Mouse (Mus musculus): ENCODE data around the gene 4930522L14Rik.
"Not testable (repeated sequence)": the region's sequence is repeated elsewhere in the genome, so short reads cannot be mapped to it uniquely, and the experiment has no call there.

Gene 4930522L14Rik

DNA sequence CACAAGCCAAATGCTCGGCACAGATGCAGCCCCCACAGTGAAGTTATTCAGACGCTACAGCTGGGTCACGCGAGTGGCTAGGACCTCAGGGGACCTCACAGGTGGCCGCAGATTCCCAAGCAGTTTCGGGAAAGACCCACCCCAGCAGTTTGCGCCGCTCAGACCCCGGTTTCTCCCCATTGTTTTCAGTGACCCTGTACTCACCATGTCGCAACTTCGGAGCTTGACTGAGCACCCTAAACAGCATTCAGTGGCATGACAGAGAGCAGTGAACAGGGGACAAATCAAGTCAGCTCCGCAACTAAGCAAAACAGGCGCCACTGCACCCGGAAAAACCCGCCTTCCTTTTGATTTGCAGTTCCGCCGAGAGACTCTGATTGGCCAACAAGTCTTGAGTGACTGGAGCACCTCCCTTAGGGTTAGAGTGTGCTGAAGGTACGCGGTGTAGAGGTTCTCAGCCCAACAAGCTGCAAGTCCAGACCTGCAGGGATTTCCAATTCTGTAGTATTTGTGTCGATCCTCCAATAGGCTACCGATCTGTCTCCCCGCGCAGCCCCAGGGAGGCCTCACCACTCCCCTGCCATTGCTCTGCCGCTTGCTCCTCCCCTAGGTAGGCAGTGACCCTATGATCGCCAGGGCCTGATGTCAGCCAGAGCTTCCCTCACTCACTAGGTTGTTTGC is at the start of gene 4930522L14Rik:
TSS of gene 4930522L14Rik (minus strand) at position 496 of the 681 bp plus-strand sequence.
- DNase-seq (ENCODE audit: low read depth, low spot score): peak; percentile 87

DNA sequence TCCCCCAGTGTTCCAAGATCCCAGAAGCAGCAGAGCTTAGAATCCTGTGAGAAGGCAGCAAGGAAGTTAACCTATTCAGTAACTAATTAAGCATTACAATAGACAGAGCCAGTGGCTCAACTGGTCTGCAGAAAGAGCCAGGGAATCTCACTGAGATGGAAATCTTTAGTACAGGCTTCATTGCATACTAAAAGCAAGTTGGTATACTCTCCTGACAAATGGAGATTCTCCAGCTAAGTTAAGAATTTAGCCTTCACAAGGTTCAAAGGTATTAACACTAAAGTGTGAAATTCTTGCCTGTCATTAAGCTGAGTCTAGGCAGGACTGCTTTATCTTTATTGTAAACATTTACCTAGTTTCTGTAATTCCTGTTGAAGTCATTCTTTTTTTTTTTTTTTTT is 49.8 kb upstream of the 4930522L14Rik start:
- DNase-seq (ENCODE audit: low read depth, low spot score): peak; percentile 91

DNA sequence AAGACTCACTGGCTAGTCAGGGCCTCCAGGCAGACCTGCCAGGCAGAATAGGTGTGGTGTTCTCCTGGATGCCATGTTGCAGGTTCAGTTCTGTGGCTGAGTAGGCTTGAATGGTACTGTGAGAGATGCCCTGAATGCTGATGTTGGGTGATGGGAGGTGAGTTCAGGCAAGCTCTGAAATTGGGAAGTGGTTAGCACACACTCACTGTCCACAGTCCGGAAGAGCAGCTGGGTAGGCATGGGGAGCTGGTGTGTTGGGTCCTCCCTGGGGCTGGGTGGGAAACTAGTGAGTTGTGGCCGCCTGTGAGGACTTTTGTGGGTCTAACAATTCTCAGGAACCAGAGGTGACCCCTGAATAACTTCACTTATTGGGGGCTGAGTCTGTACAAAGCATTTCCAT is 48.3 kb upstream of the 4930522L14Rik start:
- DNase-seq (ENCODE audit: low read depth, low spot score): not testable (repeated sequence)

DNA sequence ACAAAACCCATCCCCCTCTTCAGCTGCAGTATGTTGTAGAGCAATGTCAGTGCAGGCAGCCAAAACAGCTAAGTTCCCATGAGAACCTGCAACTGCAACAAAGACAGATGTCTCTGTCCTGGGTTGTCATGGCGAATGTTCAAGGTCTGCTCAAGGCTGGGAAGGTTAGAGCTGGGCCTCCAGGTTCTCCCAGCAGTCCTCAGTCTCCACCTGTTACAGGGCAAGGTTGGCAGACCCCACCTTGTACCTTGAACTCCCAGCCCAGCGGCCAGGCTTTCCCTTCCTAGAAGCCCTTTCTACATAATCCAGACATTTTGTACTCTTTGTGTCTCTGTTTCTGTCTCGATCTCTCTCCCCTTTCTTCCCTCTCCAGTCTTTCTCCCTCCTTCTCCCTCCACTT is 45.3 kb upstream of the 4930522L14Rik start:
- DNase-seq (ENCODE audit: low read depth, low spot score): peak; percentile 18

DNA sequence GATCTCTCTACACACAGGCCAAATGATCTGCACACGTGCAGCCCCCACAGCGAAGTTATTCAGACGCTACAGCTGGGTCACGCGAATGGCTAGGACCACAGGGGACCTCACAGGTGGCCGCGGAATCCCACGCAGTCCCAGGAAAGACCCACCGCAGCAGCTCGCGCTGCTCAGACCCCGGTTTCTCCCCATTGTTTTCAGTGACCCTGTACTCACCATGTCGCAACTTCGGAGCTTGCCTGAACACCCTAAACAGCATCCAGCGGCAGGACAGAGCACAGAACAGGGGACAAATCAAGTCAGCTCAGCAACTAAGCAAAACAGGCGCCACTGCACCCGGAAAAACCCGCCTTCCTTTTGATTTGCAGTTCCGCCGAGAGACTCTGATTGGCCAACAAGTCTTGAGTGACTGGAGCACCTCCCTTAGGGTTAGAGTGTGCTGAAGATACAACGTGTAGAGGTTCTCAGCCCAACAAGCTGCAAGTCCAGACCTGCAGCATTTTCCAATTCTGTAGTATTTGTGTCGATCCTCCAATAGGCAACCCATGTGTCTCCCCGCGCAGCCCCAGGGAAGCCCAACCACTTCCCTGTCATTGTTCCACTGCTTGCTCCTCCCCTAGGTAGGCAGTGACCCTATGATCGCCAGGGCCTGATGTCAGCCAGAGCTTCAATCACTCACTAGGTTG is 44.4 kb upstream of the 4930522L14Rik start:
- peak; percentile 89 for DNase-seq (ENCODE audit: low read depth, low spot score)

DNA sequence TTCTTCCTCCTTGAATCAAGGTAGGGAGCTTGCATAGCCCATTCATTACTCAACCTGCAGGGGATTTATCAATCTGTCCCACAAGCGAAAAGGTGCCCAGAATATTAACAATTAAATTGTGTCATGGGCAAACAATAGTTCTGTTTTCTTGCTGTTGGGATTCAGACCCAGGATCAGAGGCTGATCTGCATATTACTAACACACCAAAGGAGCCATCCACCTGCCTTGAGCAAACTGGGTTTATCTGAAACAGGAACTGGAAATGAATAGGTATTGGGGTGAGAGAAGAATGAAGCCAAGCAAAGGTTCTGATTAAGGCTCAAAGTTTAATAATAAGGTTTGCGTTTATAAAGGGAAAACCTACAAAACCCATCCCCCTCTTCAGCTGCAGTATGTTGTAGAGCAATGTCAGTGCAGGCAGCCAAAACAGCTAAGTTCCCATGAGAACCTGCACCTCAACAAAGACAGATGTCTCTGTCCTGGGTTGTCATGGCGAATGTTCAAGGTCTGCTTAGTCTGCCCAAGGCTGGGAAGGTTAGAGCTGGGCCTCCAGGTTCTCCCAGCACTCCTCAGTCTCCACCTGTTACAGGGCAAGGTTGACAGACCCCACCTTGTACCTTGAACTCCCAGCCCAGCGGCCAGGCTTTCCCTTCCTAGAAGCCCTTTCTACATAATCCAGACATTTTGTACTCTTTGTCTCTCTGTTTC is 541 bp upstream of the 4930522L14Rik start:
- DNase-seq (ENCODE audit: low read depth, low spot score): peak; percentile 47

DNA sequence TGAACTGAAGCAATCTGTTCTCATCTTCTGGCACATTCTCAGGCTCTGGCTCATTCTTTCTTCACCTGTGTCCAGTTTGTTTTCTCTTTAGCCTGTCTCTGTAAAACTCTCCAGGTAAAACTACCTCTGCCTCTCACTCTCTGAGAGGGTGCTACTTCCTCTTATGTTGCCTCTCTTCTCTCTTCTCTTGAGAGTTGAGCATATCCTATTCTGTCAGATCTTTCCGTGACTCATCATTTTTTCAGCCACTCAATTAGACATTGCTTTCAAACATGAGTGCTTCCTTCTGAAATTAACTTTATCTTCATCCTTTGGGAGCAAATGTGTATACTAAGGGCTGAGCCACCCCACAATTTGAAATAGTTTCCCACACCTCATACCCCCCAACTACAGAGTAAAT is 6.6 kb downstream of the 4930522L14Rik start:
- not testable (repeated sequence) for DNase-seq (ENCODE audit: low read depth, low spot score)

DNA sequence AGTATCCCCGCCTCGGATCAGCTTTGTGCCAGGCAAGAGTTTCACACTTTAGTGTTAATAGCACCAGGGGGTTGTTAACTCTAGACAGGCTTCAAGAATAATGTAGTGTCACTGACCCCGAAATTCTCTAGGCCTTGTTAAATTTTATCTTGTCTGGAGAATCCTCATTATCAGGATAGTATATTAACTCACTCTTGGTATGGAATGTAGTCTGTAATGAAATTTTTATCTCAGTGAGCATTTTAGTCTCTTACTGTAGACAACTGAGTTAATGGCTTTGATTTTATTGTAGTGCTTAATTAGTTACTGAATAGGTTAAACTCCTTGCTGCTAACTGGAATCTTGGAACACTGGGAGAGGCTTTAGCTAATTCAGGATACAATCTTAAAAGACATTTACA is 34.3 kb downstream of the 4930522L14Rik start:
- DNase-seq (ENCODE audit: low read depth, low spot score): not testable (repeated sequence)

DNA sequence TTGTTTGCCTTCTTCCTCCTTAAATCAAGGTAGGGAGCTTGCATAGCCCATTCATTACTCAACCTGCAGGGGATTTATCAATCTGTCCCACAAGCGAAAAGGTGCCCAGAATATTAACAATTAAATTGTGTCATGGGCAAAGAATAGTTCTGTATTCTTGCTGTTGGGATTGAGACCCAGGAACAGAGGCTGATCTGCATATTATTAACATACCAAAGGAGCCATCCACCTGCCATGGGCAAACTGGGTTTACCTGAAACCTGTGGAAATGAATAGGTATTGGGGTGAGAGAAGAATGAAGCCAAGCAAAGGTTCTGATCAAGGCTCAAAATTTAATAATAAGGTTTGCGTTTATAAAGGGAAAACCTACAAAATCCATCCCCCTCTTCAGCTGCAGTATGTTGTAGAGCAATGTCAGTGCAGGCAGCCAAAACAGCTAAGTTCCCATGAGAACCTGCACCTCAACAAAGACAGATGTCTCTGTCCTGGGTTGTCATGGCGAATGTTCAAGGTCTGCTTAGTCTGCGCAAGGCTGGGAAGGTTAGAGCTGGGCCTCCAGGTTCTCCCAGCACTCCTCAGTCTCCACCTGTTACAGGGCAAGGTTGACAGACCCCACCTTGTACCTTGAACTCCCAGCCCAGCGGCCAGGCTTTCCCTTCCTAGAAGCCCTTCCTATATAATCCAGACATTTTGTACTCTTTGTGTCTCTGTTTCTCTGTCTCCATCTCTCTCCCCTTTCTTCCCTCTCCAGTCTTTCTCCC is 60.3 kb downstream of the 4930522L14Rik start:
- DNase-seq (ENCODE audit: low read depth, low spot score): not testable (repeated sequence)

DNA sequence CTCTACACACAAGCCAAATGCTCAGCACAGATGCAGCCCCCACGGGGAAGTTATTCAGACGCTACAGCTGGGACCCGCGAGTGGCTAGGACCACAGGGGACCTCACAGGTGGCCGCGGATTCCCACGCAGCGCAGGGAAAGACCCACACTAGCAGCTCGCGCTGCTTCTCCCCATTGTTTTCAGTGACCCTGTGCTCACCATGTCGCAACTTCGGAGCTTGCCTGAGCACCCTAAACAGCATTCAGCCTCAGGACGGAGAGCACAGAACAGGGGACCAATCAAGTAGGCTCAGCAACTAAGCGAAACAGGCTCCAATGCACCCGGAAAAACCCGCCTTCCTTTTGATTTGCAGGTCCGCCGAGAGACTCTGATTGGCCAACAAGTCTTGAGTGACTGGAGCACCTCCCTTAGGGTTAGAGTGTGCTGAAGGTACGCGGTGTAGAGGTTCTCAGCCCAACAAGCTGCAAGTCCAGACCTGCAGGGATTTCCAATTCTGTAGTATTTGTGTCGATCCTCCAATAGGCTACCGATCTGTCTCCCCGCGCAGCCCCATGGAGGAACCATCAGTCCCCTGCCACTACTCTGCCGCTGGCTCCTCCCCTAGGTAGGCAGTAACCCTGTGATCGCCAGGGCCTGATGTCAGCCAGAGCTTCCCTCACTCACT is 61.0 kb downstream of the 4930522L14Rik start, which contains the start of gene 5430403G16Rik:
TSS of gene 5430403G16Rik (minus strand) at position 505 of the 665 bp plus-strand sequence.
- DNase-seq (ENCODE audit: low read depth, low spot score): peak; percentile 98

Measured in R1 (cell line).